Mouse (Mus musculus) G1E (cell line): ENCODE measurements around the gene Cgrrf1. TPM values are rescaled to one million over a fixed set of nuclear protein-coding genes. Genes with fewer than 3 reads are reported as not detected.
"Not testable (repeated sequence)": the region's sequence is repeated elsewhere in the genome, so short reads cannot be mapped to it uniquely, and the experiment has no call there.

Experiments
- ATAC-seq: 2 replicates; pipeline ENCODE4 v1.8.0; 2016; ENCODE audit warnings: mild to moderate bottlenecking; ENCODE audit not compliant: insufficient number of reproducible peaks, poor library complexity, low FRiP score, severe bottlenecking; ENCODE audit errors: extremely low read depth
- DNase-seq: peaks from one replicate; pipeline ENCODE4 v3.0.0; 2012; ENCODE audit warnings: low spot score
- H3K27me3 ChIP-seq: 2 replicates; pipeline ENCODE4 v1.6.1; 2012; ENCODE audit warnings: mild to moderate bottlenecking, low read length, inconsistent platforms; ENCODE audit not compliant: insufficient read depth
- H3K36me3 ChIP-seq: replicated peaks from 2 replicates; pipeline ENCODE3; 2012; ENCODE audit warnings: mild to moderate bottlenecking, inconsistent platforms
- H3K4me1 ChIP-seq: 2 replicates; pipeline ENCODE4 v1.6.1; 2012; ENCODE audit warnings: low read depth, low read length, inconsistent platforms, mixed read lengths; ENCODE audit not compliant: insufficient read depth
- H3K4me3 ChIP-seq: 2 replicates; pipeline ENCODE4 v1.5.1; 2012; ENCODE audit warnings: low read depth, mild to moderate bottlenecking, inconsistent platforms, low read length, moderate library complexity, mixed read lengths
- H3K9me3 ChIP-seq: replicated peaks from 2 replicates; pipeline ENCODE4 v1.6.1; 2012; ENCODE audit warnings: inconsistent platforms
- CTCF ChIP-seq: IDR thresholded peaks from 2 replicates; pipeline ENCODE4 v1.5.1; 2012; ENCODE audit warnings: low read depth, low read length, inconsistent platforms, mixed read lengths
- GATA1 ChIP-seq: IDR thresholded peaks from 2 replicates; pipeline ENCODE4 v1.6.1; 2012; ENCODE audit warnings: borderline replicate concordance, low read length, inconsistent platforms, mixed read lengths
- GATA2 ChIP-seq: IDR thresholded peaks from 2 replicates; pipeline ENCODE4 v1.6.1; 2012; ENCODE audit warnings: low read depth, low read length, inconsistent platforms, borderline replicate concordance
- POLR2AphosphoS5 ChIP-seq: IDR thresholded peaks from 2 replicates; pipeline ENCODE4 v1.6.1; 2012; ENCODE audit warnings: low read depth, low read length, inconsistent platforms; ENCODE audit not compliant: insufficient replicate concordance
- TAL1 ChIP-seq: conservative IDR thresholded peaks from 2 replicates; pipeline ENCODE4 v1.6.1; 2012; ENCODE audit warnings: low read depth, low read length, inconsistent platforms, mixed read lengths
- polyA plus RNA-seq: library from polyadenylated mRNA; stranded (reverse); fragments of >175 nt; gene quantifications from 2 replicates; pipeline ENCODE4 v1.2.3, GENCODE M21; 2012
- total RNA-seq, 2 experiments: library from RNA; stranded (forward) in 1 of 2; stranded (reverse) in 1 of 2; fragments of 200-1000 nt in 1 of 2; fragments of >200 nt in 1 of 2; fragmentation: Nextera tagmentation in 1 of 2; gene quantifications; 2 replicates each; pipeline ENCODE4 v1.2.3; 2014 to 2017

Gene Cgrrf1
- total and polyA plus RNA-seq, 3 experiments: 9.0 to 36.0 (median 30.0) TPM

- H3K9me3 ChIP-seq: no peaks in the 10 kb centered on the region
- H3K27me3 ChIP-seq: no peaks in the 10 kb centered on the region
- ATAC-seq: no peak
- DNase-seq: no peak
- TF ChIP-seq GATA2: no peak
- TF ChIP-seq CTCF: no peak
- no peak for TF ChIP-seq GATA1
- no peak for TF ChIP-seq TAL1
- no peak for TF ChIP-seq POLR2AphosphoS5
- peaks cover 77% of the 10 kb centered on the region for H3K36me3 ChIP-seq
- no peak overlapping the region for H3K4me3 ChIP-seq
- peaks cover 7% of the 10 kb centered on the region for H3K4me1 ChIP-seq
Observed at GRCm38 (mm10) chr14:46803791-46804190, 28.1 kb upstream of the Cgrrf1 start.

GRCm38 (mm10) chr14:46806186-46806585, 25.7 kb upstream of the Cgrrf1 start:
- ATAC-seq (no peak), DNase-seq (no peak)
- H3K4me1 ChIP-seq: peaks cover 1% of the 10 kb centered on the region; the same call in 1 of the 2 replicates
- TF ChIP-seq CTCF (no peak), POLR2AphosphoS5 (no peak), TAL1 (no peak), GATA2 (no peak), GATA1 (no peak)
- no peaks in the 10 kb centered on the region for H3K9me3 ChIP-seq
- H3K36me3 ChIP-seq: peaks cover 86% of the 10 kb centered on the region
- no peaks in the 10 kb centered on the region for H3K27me3 ChIP-seq
- H3K4me3 ChIP-seq: no peak overlapping the region

- no peak for ATAC-seq
- H3K36me3 ChIP-seq: peaks cover 87% of the 10 kb centered on the region
- TF ChIP-seq TAL1: no peak
- no peak for TF ChIP-seq GATA2
- no peak for TF ChIP-seq GATA1
- TF ChIP-seq POLR2AphosphoS5: no peak
- TF ChIP-seq CTCF: no peak
Observed at GRCm38 (mm10) chr14:46807927-46808326, 24.0 kb upstream of the Cgrrf1 start.

GRCm38 (mm10) chr14:46815640-46816039, 16.3 kb upstream of the Cgrrf1 start:
- H3K36me3 ChIP-seq: peaks cover 75% of the 10 kb centered on the region
- peak; percentile 88 for ATAC-seq
- no peaks in the 10 kb centered on the region for H3K9me3 ChIP-seq

More at GRCm38 (mm10) chr14:46807927-46808326, 24.0 kb upstream of the Cgrrf1 start:
- Histone ChIP-seq H3K4me1 (no peaks in the 10 kb centered on the region; the same call in 1 of the 2 replicates), H3K4me3 (no peak overlapping the region), H3K27me3 (no peaks in the 10 kb centered on the region), H3K9me3 (no peaks in the 10 kb centered on the region)
- no peak for DNase-seq

GRCm38 (mm10) chr14:46816916-46817622, 14.9 kb upstream of the Cgrrf1 start:
- no peak for ATAC-seq
- peaks cover 63% of the 10 kb centered on the region for H3K36me3 ChIP-seq
- H3K4me3 ChIP-seq: no peak overlapping the region
- TF ChIP-seq GATA1: no peak
- TF ChIP-seq GATA2: no peak
- TF ChIP-seq TAL1: no peak
- TF ChIP-seq POLR2AphosphoS5: no peak
- no peak for TF ChIP-seq CTCF
- H3K4me1 ChIP-seq: peaks cover 51% of the 10 kb centered on the region
- H3K9me3 ChIP-seq: no peaks in the 10 kb centered on the region
- DNase-seq: no peak
- H3K27me3 ChIP-seq: no peaks in the 10 kb centered on the region

More at GRCm38 (mm10) chr14:46815640-46816039, 16.3 kb upstream of the Cgrrf1 start:
- no peak overlapping the region for H3K4me3 ChIP-seq
- H3K4me1 ChIP-seq: peaks cover 47% of the 10 kb centered on the region
- TF ChIP-seq POLR2AphosphoS5 (no peak), CTCF (no peak), TAL1 (no peak), GATA1 (no peak), GATA2 (no peak)
- DNase-seq: peak; percentile 26
- H3K27me3 ChIP-seq: no peaks in the 10 kb centered on the region

GRCm38 (mm10) chr14:46818743-46819142, 13.2 kb upstream of the Cgrrf1 start:
- Histone ChIP-seq H3K4me3 (no peak overlapping the region), H3K9me3 (no peaks in the 10 kb centered on the region), H3K4me1 (peaks cover 49% of the 10 kb centered on the region), H3K36me3 (peaks cover 47% of the 10 kb centered on the region), H3K27me3 (no peaks in the 10 kb centered on the region)
- ATAC-seq (no peak), DNase-seq (no peak)
- TF ChIP-seq TAL1: no peak
- no peak for TF ChIP-seq POLR2AphosphoS5
- no peak for TF ChIP-seq GATA2
- no peak for TF ChIP-seq GATA1
- no peak for TF ChIP-seq CTCF

GRCm38 (mm10) chr14:46819961-46820360, 12.0 kb upstream of the Cgrrf1 start:
- ATAC-seq, H3K9me3 ChIP-seq, H3K4me3 ChIP-seq, H3K27me3 ChIP-seq, DNase-seq: not testable (repeated sequence)
- H3K36me3 ChIP-seq: peaks cover 37% of the 10 kb centered on the region
- peaks cover 49% of the 10 kb centered on the region for H3K4me1 ChIP-seq
